Mouse (Mus musculus) forebrain, embryonic 14.5 days (tissue): ENCODE measurements around the gene Aspg. TPM values are rescaled to one million over a fixed set of nuclear protein-coding genes. Genes with fewer than 3 reads are reported as not detected.

Experiments
- ATAC-seq: fragments of 200-750 bp; cut with Nextera tagmentation; 2 replicates; pipeline ENCODE4 v1.8.0; 2017; ENCODE audit warnings: mild to moderate bottlenecking, moderate library complexity
- DNase-seq: peaks from one replicate; pipeline ENCODE4 v3.0.0-alpha.2; 2015; ENCODE audit warnings: low spot score
- H3K27ac ChIP-seq: fragments of 300-500 bp; sonication (generic); 2 replicates; pipeline ENCODE4 v1.5.1; 2014; ENCODE audit warnings: low read depth, mild to moderate bottlenecking, control low read depth, low read length, moderate library complexity
- H3K27me3 ChIP-seq: fragments of 300-500 bp; sonication (generic); replicated peaks from 2 replicates; pipeline ENCODE4 v1.6.1; 2014; ENCODE audit warnings: low read length, control low read depth, mixed read lengths; ENCODE audit not compliant: control insufficient read depth, insufficient read depth
- H3K36me3 ChIP-seq: fragments of 300-500 bp; sonication (generic); 2 replicates; pipeline ENCODE4 v1.6.1; 2014; ENCODE audit warnings: low read length, control low read depth; ENCODE audit not compliant: control insufficient read depth, insufficient read depth
- H3K4me1 ChIP-seq: fragments of 300-500 bp; sonication (generic); 2 replicates; pipeline ENCODE4 v1.6.1; 2014; ENCODE audit warnings: antibody characterized with exemption, low read length, control low read depth; ENCODE audit not compliant: control insufficient read depth, insufficient read depth
- H3K4me2 ChIP-seq: fragments of 300-500 bp; sonication (generic); 2 replicates; pipeline ENCODE4 v1.6.1; 2014; ENCODE audit warnings: mild to moderate bottlenecking, control low read depth, low read length
- H3K4me3 ChIP-seq: fragments of 300-500 bp; sonication (generic); 2 replicates; pipeline ENCODE4 v1.5.1; 2014; ENCODE audit warnings: low read depth, low read length, control low read depth
- H3K9ac ChIP-seq: fragments of 300-500 bp; sonication (generic); 2 replicates; pipeline ENCODE4 v1.6.1; 2014; ENCODE audit warnings: mild to moderate bottlenecking, low read length, control low read depth, moderate library complexity
- H3K9me3 ChIP-seq: fragments of 300-500 bp; sonication (generic); replicated peaks from 2 replicates; pipeline ENCODE4 v1.6.1; 2016; ENCODE audit warnings: low read length, control low read depth, mixed read lengths; ENCODE audit not compliant: control insufficient read depth
- WGBS: fragments of 180-500 bp; shearing (Covaris S2); extraction: QIAGEN DNeasy Blood & Tissue Kit; methylation state at CpG from one replicate; pipeline ENCODE4 v1.1.7; 2014; 5-methylcytosine and 5-hydroxymethylcytosine counted together
- polyA plus RNA-seq: library from polyadenylated mRNA; unstranded; fragments of >200 nt; fragmentation: Nextera tagmentation; extraction: Ambion mirVana; gene quantifications from 2 replicates; pipeline ENCODE4 v1.2.1, GENCODE M21; 2014

Gene Aspg
- polyA plus RNA-seq, 1 experiment from 2014 or later, result 0.46 TPM

DNA sequence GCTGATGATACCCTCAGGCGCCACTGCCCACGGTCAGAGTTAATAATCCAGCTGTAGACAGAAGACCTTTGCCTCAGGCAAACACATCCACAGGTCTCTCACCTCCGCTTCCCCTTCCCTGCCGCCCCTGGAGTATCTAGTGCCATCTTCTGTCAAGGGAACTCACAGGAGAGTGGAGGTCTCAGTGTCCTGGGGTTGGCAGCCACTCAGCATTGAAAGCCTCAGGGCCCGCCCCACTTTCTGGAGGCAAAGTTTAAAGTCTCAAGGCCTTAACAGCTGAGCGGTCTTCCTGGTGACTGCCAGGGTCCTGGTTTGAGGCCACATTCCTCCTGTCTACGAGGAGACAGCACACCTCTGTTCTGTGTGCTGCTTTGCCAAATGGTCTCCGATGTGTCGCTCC is 3.2 kb downstream of the Aspg start:
- WGBS, result 83% methylated on average over 9 of the region's 9 CpGs
- H3K9ac ChIP-seq, result no peak overlapping the region
- H3K4me1 ChIP-seq, result peaks cover 3% of the 10 kb centered on the region
- no peak overlapping the region for H3K27ac ChIP-seq
- H3K4me3 ChIP-seq, result no peak overlapping the region
- H3K4me2 ChIP-seq, result no peak overlapping the region
- H3K36me3 ChIP-seq, result no peaks in the 10 kb centered on the region
- no peaks in the 10 kb centered on the region for H3K27me3 ChIP-seq
- DNase-seq (no peak), ATAC-seq (no peak)
- H3K9me3 ChIP-seq, result no peaks in the 10 kb centered on the region

DNA sequence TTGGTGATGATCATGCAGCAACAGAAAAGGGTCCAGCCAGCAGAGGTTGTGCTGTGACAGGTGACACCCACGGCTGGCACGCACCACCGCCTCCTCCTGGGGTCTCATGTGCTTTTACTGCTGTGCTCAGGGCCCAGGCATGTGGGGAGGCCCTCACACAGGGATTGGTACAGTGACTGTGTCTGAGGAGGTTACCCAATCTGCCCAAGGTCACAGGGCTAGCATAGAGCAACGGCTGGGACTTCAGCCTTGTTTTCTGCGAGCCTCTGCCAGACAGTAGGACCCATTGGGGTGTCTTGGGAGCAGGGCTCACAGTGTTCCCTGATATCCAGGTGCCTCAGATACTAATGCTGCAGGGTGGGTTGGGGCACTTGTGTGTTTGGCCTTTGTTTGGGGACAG is 4.8 kb downstream of the Aspg start:
- ATAC-seq, result no peak
- Histone ChIP-seq H3K4me3 (no peak overlapping the region), H3K36me3 (no peaks in the 10 kb centered on the region), H3K9ac (no peak overlapping the region), H3K27me3 (no peaks in the 10 kb centered on the region), H3K27ac (no peak overlapping the region), H3K9me3 (no peaks in the 10 kb centered on the region), H3K4me1 (peaks cover 3% of the 10 kb centered on the region), H3K4me2 (no peak overlapping the region)
- 89% methylated on average over 5 of the region's 5 CpGs for WGBS
- no peak for DNase-seq

DNA sequence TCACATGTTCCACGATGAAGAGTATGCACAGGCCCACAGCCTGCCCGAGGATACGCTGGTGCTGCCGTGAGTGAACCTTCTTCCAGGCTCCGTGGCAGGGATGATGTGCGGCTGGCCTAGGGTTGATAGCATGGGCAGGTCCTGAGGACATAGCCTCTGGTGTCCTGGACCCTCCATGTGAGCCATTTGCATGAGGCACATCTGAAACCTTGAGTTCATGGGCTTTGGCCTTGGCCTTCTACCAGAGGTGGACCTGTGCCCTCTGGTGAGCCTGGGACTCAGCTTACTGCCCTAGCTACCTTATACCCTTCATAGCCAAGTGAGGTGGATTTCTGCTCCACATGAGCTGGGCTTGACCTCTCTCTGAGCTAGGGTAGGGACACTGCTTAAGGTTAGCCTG is 5.8 kb downstream of the Aspg start:
- DNase-seq (no peak), ATAC-seq (no peak)
- Histone ChIP-seq H3K27me3 (no peaks in the 10 kb centered on the region), H3K9me3 (no peaks in the 10 kb centered on the region), H3K27ac (no peak overlapping the region), H3K4me1 (no peaks in the 10 kb centered on the region), H3K4me2 (no peak overlapping the region), H3K4me3 (no peak overlapping the region), H3K9ac (no peak overlapping the region), H3K36me3 (no peaks in the 10 kb centered on the region)
- WGBS, result 94% methylated on average over 6 of the region's 6 CpGs

DNA sequence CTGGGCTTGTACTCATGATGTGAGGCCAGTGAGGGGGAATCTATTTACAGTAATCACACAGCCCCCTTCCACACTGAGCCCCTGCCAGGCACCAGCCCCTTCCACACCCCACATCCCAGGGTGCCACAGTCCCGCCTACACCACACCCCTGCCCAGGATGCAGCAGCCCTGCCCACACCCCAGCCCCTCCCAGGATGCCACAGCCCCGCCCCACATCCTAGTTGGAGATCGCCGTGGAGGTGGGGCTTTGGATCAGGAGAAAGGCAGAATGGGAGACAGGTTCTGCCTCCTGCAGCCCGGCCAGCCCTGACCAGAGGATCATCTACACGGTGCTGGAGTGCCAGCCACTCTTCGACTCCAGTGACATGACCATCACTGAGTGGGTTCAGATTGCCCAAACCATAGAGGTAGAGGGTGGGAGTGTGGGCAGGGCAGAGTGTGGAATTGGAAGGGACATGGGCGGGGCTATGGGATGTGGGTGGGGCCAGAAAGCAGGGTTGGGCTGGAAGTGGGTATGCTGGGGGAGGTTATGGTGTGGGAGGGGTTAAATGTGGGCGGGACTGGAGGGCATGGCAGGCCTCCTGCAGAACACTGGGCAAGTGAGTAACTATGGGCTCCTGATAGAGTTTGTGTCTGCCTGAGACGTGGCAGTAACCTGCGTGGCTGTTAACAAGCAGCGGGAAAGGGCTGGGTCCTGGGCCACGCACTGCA is 6.4 kb downstream of the Aspg start:
- no peak overlapping the region for H3K4me2 ChIP-seq
- ATAC-seq (0 out of 2 replicates have a peak, but pooled peaks have one; percentile 25), DNase-seq (no peak)
- H3K9ac ChIP-seq, result no peak overlapping the region
- H3K27me3 ChIP-seq, result no peaks in the 10 kb centered on the region
- no peaks in the 10 kb centered on the region for H3K4me1 ChIP-seq
- H3K27ac ChIP-seq, result no peak overlapping the region
- H3K36me3 ChIP-seq, result no peaks in the 10 kb centered on the region
- H3K9me3 ChIP-seq, result no peaks in the 10 kb centered on the region
- WGBS, result 22% methylated on average over 13 of the region's 13 CpGs
- no peak overlapping the region for H3K4me3 ChIP-seq

DNA sequence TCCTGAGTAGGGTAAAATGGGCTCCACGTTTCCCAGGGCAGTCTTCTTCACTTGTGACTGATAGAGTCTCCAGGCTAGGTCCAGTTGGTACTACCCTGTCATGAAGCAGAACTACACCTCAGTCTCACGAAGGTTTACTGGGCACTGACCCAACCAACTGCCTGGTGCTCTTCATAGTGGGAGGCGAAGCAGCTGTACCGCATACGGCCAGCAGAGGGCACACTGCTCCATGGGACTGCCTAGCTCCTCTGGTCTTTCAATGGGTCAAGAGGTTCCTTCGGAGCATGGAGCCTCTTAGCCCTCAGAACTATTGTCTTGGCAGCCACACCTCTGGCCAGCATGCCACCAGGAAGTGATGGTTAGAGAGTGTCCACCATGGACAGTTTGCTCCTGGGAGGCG is 7.2 kb downstream of the Aspg start:
- H3K9me3 ChIP-seq, result no peaks in the 10 kb centered on the region
- DNase-seq (peak; percentile 84), ATAC-seq (peak; percentile 77)
- H3K9ac ChIP-seq, result no peak overlapping the region
- H3K27ac ChIP-seq, result no peak overlapping the region
- H3K36me3 ChIP-seq, result no peaks in the 10 kb centered on the region
- no peaks in the 10 kb centered on the region for H3K4me1 ChIP-seq
- H3K27me3 ChIP-seq, result no peaks in the 10 kb centered on the region
- 10% methylated on average over 7 of the region's 7 CpGs for WGBS
- no peak overlapping the region for H3K4me2 ChIP-seq
- H3K4me3 ChIP-seq, result no peak overlapping the region

DNA sequence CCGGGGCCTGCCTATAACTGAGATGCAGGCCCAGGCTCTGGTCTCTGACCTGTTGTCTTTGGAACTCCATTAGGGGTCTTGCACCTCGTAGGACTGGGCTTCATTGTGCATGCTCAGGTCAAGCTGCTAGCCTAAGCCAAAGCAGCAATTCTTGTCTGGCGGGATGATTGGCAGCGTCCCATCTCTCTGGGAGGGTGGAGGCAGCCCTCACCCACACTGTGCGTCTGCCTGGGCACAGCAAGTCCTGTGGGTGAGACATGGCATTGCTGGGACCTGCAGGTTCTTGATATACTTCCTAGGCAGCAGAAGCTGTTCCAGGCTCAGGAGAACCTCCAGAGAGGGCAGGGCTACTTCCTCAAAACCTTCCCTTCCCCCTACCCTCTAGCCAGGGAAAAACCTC is 10.5 kb downstream of the Aspg start:
- WGBS, result 76% methylated on average over 5 of the region's 5 CpGs
- DNase-seq (no peak), ATAC-seq (no peak)
- Histone ChIP-seq H3K36me3 (no peaks in the 10 kb centered on the region), H3K9ac (no peak overlapping the region), H3K9me3 (no peaks in the 10 kb centered on the region), H3K4me3 (no peak overlapping the region), H3K27me3 (no peaks in the 10 kb centered on the region), H3K4me1 (no peaks in the 10 kb centered on the region), H3K27ac (no peak overlapping the region), H3K4me2 (no peak overlapping the region)

DNA sequence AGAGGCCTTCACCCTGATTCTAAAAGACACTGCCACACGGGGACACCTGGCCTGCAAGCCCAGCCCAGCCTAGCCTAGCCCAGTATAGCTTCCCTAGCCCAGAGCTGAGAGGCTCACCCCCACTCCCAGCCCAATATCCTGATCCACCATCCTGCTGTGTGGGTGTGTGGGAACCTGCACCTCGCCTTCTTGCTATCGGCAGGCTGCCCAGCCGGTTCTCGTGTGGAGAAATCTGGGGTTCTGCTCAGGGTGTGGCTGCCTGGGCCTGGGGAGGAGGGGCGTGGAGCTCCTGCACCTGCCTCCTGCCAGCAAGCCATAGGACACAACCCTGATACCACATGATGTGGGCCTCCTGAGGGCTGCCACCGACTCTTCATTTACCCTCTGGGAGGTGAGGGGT is 11.2 kb downstream of the Aspg start:
- no peak for DNase-seq
- WGBS, result 84% methylated on average over 7 of the region's 7 CpGs
- no peak overlapping the region for H3K4me3 ChIP-seq
- no peak overlapping the region for H3K4me2 ChIP-seq
- no peaks in the 10 kb centered on the region for H3K4me1 ChIP-seq
- H3K9me3 ChIP-seq, result no peaks in the 10 kb centered on the region
- H3K36me3 ChIP-seq, result no peaks in the 10 kb centered on the region
- H3K9ac ChIP-seq, result no peak overlapping the region
- H3K27ac ChIP-seq, result no peak overlapping the region
- H3K27me3 ChIP-seq, result no peaks in the 10 kb centered on the region
- ATAC-seq, result no peak

DNA sequence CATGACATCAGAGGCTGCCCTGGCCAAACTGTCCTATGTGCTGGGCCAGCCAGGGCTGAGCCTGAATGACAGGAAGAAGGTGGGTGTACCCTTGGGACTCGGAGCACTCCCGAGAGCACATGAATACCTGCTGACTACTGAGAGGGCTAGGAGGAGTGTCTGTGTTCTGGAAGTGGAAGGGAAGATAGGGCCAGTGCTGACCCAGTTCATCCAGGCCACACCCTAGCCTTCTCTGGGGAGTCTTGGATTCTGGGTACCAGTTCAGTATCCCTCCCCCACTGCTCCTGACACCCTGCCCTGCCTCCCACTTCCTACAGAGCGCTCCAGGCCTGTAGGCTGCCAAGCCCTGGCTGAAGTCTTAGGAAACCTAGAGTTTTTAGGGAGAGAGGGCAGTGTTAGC is 14.7 kb downstream of the Aspg start:
- DNase-seq (no peak), ATAC-seq (no peak)
- Histone ChIP-seq H3K4me1 (no peaks in the 10 kb centered on the region), H3K27me3 (no peaks in the 10 kb centered on the region), H3K4me3 (no peak overlapping the region), H3K9ac (no peak overlapping the region), H3K4me2 (no peak overlapping the region), H3K36me3 (no peaks in the 10 kb centered on the region), H3K27ac (no peak overlapping the region), H3K9me3 (no peaks in the 10 kb centered on the region)
- WGBS, result 93% methylated on average over 3 of the region's 3 CpGs

DNA sequence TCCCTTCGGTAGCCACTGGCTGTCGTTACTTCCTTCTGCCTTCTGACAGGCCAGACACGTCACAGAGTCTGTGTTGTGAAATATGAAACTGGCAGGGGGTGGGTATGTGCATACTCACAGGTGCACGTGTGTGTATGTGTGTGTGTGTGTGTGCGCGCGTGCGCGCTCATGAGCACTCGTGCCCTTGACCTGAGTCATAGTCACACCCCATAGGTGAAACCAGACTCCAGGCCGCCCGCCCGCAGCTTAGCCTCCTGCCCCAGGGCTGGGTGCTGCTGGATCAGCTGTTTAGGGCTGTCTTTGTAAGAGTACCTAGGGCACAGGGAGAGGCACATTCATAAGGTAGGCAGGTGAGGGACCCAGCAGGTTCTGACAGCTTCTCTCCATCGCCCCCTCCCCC is 19.4 kb downstream of the Aspg start:
- Histone ChIP-seq H3K9me3 (no peaks in the 10 kb centered on the region), H3K4me2 (no peak overlapping the region), H3K9ac (no peak overlapping the region), H3K36me3 (no peaks in the 10 kb centered on the region), H3K4me1 (peaks cover 2% of the 10 kb centered on the region; the same call in 1 of the 2 replicates), H3K4me3 (no peak overlapping the region), H3K27me3 (peaks cover 4% of the 10 kb centered on the region), H3K27ac (no peak overlapping the region)
- WGBS, result 86% methylated on average over 14 of the region's 14 CpGs
- DNase-seq, result no peak
- ATAC-seq, result no peak
